Mouse (Mus musculus): ENCODE measurements around the gene Eid2b. TPM values are rescaled to one million over a fixed set of nuclear protein-coding genes. Genes with fewer than 3 reads are reported as not detected.

The Eid2b gene
- polyA plus RNA-seq, 1 experiment from 2014 or later, result 11.7 TPM

DNA sequence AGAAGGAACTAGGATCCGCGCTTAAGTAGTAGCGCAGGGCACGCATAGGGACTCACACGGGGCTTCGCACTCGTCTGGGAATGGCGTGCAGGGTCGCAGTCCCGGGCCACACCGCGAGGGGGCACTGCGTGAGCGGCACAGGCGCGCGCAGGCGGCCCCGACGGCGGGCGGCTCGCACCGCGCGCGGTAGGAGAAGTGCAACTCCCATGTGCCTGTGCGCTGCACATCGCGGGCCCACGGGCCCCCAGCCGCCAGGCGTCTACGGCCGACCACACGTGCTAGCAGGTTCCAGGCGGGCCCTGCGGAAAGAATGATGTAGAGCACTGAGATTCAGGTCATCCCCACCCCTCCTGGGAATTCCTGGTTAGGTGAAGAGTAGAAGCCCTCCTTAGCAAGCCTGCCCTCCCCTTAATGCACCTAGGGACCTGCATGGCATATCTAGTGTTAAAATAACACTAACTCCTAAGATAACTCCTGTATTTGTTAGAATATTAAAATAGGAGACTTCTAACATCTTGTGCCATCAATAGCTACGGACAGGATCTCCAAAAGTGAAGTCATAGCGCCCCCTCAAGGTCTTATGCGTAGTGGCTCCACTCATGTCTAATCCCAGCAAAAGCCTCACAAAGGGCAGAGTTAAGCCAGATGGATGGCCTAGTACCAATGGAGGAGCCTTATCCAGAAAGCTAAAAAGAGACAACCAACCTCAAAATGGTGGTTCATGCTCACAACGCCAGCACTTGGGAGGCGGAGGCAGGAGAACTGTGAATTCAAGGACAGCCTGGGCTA lies 21.5 kb downstream of the Eid2b start:
- TF ChIP-seq CTCF (IDR thresholded peaks at IDR 0.05), result peak; percentile 77
- POLR2A ChIA-PET, result no interaction called here
- DNase-seq (ENCODE audit: low read depth, low spot score), result no peak
- CTCF ChIA-PET, result interaction anchor here (1.0 to 2.4 kb wide), 5 partner anchors 11 to 151 kb away, joined by 3 to 10 read pairs (median 4); partner anchors contain the start of gene Supt5
- H3K27me3 ChIP-seq, result no peaks in the 10 kb centered on the region
- peak; percentile 47 for ATAC-seq
- in situ Hi-C loops (cut with MboI; ENCODE audit: low pct_unique_long_range_greater_than_20kb), result no loop called here

- no peak for TF ChIP-seq CTCF (IDR thresholded peaks at IDR 0.05)
- in situ Hi-C loops (cut with MboI; ENCODE audit: low pct_unique_long_range_greater_than_20kb), result loop anchor here (5.0 kb wide), 1 partner anchor 155 kb away; no protein-coding TSS in a partner anchor
- POLR2A ChIA-PET, result no interaction called here
- ATAC-seq (no peak), DNase-seq (ENCODE audit: low read depth, low spot score) (no peak)
- CTCF ChIA-PET, result interaction anchor here (1.4 to 1.5 kb wide), 2 partner anchors 9 kb away, joined by 5 read pairs; no protein-coding TSS in a partner anchor
- no peaks in the 10 kb centered on the region for H3K27me3 ChIP-seq
These were observed 24.3 kb downstream of the Eid2b start, which contains the start of gene Dll3 for GRCm38 (mm10) chr7:28301616-28302433. Gene Dll3 (minus strand): TSS chr7:28302238.

DNA sequence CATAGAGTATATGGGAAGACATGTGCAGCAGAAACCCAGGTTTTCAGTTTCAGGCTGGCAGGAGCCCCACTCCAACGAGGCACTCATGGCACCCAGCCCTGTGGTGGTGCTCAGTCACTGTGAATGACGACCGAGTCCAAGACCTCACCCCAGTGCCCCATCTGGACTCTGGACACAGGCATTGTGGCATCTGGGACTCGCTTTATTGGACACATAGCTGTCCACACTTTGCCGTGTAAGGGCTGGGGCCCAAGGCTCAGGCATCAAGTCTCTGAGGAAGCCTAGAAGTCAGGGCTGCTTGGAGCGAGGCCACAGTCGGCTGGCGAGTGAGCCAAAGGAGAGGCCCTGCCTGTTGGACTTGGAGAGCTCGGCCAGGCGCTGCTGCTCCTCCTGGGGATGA lies 28.1 kb downstream of the Eid2b start:
- in situ Hi-C loops (cut with MboI; ENCODE audit: low pct_unique_long_range_greater_than_20kb), result no loop called here
- ChIA-PET POLR2A (no interaction called here), CTCF (no interaction called here)
- no peak for TF ChIP-seq CTCF (IDR thresholded peaks at IDR 0.05)
- H3K27me3 ChIP-seq, result no peaks in the 10 kb centered on the region
- ATAC-seq (no peak), DNase-seq (ENCODE audit: low read depth, low spot score) (no peak)

DNA sequence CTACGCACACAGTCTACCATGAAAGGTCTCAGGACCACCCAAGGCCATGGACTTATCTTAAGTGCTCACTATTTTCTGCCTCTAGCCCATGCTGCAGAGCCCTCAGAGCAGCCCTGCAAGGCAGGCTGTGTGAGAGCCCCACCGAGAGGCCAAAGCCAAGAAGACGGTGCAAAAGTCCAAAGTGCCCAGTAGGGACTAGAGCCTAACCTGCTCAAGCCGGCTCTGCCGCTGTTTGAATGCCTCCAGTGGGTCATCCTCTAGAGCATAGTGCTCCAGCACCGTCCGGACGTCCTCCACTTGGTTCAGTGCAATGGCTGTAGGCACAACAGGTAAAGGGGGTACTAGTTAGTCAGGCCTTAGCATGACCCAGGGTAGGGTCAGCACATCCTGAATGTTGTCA lies 28.7 kb downstream of the Eid2b start:
- no peak for DNase-seq (ENCODE audit: low read depth, low spot score)
- TF ChIP-seq CTCF (IDR thresholded peaks at IDR 0.05), result no peak
- ATAC-seq, result no peak
- in situ Hi-C loops (cut with MboI; ENCODE audit: low pct_unique_long_range_greater_than_20kb), result no loop called here
- ChIA-PET POLR2A (no interaction called here), CTCF (no interaction called here)
- H3K27me3 ChIP-seq, result no peaks in the 10 kb centered on the region

GRCm38 (mm10) chr7:28309737-28310136 lies 32.2 kb downstream of the Eid2b start:
- ChIA-PET CTCF (interaction anchor here (1.4 kb wide), 1 partner anchor 8 kb away, joined by 5 read pairs; the partner anchor contains the start of gene Dll3), POLR2A (no interaction called here)
- H3K27me3 ChIP-seq, result no peaks in the 10 kb centered on the region
- ATAC-seq (no peak), DNase-seq (ENCODE audit: low read depth, low spot score) (no peak)
- in situ Hi-C loops (cut with MboI; ENCODE audit: low pct_unique_long_range_greater_than_20kb), result no loop called here
- no peak for TF ChIP-seq CTCF (IDR thresholded peaks at IDR 0.05)

DNA sequence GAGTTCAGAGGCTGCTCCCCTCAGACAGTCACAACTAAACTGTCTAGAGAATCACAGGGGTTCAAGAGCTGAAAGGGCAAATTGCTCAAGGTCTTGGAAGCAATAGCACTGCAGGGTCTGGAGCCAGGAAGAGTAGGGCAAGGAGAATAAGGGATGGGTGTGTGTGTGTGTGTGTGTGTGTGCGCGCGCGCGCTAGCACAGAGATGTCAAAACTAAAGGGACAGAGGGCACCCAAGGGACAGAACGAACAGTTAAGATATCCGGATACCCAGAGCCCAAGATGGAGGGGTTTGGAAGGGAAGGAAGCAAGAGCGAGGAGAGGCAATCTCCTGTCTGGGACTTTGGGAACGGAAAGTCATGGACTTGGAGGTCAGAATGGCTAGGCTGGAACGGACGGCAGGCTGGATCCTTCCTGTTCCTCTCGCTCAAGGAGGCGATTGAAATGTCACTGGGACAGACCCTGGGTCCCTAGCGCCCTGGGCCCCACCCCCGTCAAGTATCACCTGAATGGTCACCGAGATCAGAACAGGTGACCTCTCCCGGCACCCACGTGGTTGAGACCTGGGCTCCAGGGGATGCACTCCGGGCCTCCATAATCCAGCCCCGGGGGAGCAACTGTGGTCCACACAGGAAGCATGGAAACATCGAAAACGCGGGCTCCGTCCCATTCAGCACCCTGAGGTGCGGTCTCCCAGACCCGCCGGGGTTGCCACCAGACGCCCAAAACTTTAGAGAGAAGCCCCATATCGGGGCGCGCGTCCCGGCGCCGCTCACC lies 33.8 kb downstream of the Eid2b start:
- H3K27me3 ChIP-seq, result no peaks in the 10 kb centered on the region
- ChIA-PET POLR2A (no interaction called here), CTCF (interaction anchor here (1.4 kb wide), 1 partner anchor 9 kb away, joined by 5 read pairs; the partner anchor contains the start of gene Dll3)
- TF ChIP-seq CTCF (IDR thresholded peaks at IDR 0.05), result no peak
- ATAC-seq (peak; percentile 27), DNase-seq (ENCODE audit: low read depth, low spot score) (no peak)
- in situ Hi-C loops (cut with MboI; ENCODE audit: low pct_unique_long_range_greater_than_20kb), result no loop called here

DNA sequence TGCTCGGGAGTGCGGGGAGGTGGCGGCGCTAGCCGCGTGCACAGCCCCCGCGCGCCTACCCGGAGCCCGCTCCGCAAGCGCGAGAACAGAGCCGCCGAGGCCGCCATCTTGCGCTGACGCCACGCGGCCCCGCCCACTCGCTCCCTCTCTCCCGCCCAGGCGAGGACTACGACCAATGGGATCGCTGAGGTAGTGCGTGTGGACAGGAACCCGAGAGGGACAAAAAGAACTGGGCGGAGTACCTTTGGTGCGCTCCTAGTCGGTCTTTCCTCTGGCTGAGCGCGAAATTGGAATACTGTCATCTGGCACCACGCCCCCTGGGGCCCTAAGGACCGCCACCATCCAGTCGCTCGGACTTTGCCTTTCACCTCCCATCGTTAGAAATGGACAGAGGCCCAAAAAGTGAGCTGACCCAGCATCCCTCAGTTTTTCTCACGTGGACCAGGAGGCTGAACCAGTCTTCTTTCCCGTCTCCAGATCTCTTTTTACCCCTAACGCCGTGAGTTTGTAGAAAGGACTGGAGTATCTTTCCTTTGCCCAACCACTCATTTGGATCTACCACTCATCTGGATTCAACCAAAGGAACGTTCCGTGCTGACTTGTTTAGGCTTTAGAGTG lies 34.5 kb downstream of the Eid2b start, which contains the start of gene Timm50:
TSS of gene Timm50 (minus strand) at position 147 of the 618 bp plus-strand sequence.
- DNase-seq (ENCODE audit: low read depth, low spot score) (peak; percentile 77), ATAC-seq (peak; percentile 81)
- in situ Hi-C loops (cut with MboI; ENCODE audit: low pct_unique_long_range_greater_than_20kb), result no loop called here
- ChIA-PET CTCF (no interaction called here), POLR2A (interaction anchor here (0.6 kb wide), 1 partner anchor 515 kb away, joined by 3 read pairs; no protein-coding TSS in a partner anchor)
- no peak for TF ChIP-seq CTCF (IDR thresholded peaks at IDR 0.05)
- H3K27me3 ChIP-seq, result no peaks in the 10 kb centered on the region

DNA sequence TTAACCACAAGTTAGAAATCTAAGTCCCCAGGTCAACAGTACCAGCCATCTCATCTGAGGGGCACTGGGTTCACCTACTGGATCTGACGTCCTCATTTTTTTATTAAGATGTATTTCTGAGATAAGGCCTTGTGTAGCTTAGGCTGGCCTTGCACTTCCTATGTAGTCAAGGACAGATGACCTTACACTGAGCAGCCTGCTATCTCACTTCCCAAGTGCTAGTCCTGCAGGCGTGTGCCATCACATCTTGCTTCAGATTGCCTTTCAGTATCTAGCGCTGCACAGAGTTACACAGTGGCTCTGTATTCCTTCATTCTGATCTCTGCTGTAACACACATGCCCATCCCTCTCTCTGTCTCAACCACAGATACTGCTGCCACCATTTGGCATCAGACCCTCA lies 40.5 kb downstream of the Eid2b start:
- DNase-seq (ENCODE audit: low read depth, low spot score), result no peak
- in situ Hi-C loops (cut with MboI; ENCODE audit: low pct_unique_long_range_greater_than_20kb), result no loop called here
- TF ChIP-seq CTCF (IDR thresholded peaks at IDR 0.05), result no peak
- POLR2A ChIA-PET, result no interaction called here
- no peaks in the 10 kb centered on the region for H3K27me3 ChIP-seq
- CTCF ChIA-PET, result interaction anchor here (1.4 kb wide), 1 partner anchor 27 kb away, joined by 3 read pairs; no protein-coding TSS in a partner anchor
- no peak for ATAC-seq

GRCm38 (mm10) chr7:28318714-28319113 lies 41.2 kb downstream of the Eid2b start:
- in situ Hi-C loops (cut with MboI; ENCODE audit: low pct_unique_long_range_greater_than_20kb), result no loop called here
- ATAC-seq (no peak), DNase-seq (ENCODE audit: low read depth, low spot score) (no peak)
- no peak for TF ChIP-seq CTCF (IDR thresholded peaks at IDR 0.05)
- POLR2A ChIA-PET, result no interaction called here
- CTCF ChIA-PET, result interaction anchor here (1.1 to 1.4 kb wide), 2 partner anchors 15 to 26 kb away, joined by 3 read pairs; no protein-coding TSS in a partner anchor
- H3K27me3 ChIP-seq, result no peaks in the 10 kb centered on the region
